Mouse (Mus musculus): ENCODE data around the gene Psmb3. TPM values are rescaled to one million over a fixed set of nuclear protein-coding genes. Genes with fewer than 3 reads are reported as not detected.

The Psmb3 gene
- total and polyA plus RNA-seq, 2 experiments from 2014 or later = 486 to 495 TPM

DNA sequence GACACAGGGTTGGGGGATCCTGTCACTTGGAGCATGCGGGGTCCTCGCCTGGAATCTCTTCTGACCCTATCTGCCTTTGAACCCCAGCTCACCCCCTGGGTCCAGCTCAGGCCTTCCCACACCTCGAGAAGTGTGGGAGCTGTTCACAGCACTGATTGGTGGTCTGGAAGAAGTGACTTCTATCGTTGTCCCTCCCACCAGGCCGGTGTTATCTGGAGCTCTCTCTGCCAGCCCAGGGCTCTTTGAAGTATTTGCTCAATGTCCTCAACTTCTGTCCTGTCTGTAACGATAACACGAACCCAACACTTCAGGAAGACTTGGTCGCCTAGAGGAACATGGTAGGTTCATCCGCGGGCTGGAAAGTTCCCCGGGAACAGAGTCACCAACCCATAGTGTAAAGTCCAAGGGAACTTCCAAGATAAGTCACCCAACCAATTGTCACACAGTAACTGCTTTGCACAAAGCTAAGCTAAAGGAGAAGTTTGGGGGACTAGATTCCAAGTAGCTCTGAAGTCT is 44.4 kb upstream of the Psmb3 start:
- DNase-seq (ENCODE audit: low spot score) (no peak), ATAC-seq (ENCODE audit: insufficient read depth, low read depth) (no peak)
- H3K4me3 ChIP-seq (ENCODE audit: low read depth, low read length) = peak overlapping the region; percentile 64; the same call in 1 of the 2 replicates
- WGBS = 32% methylated on average over 11 of the region's 11 CpGs
- TF ChIP-seq CTCF (IDR thresholded peaks at IDR 0.05; ENCODE audit: low read depth) (no peak), EP300 (IDR thresholded peaks at IDR 0.05; ENCODE audit: low read depth) (no peak)
- no peaks in the 10 kb centered on the region for H3K27me3 ChIP-seq (ENCODE audit: control insufficient read depth, insufficient read depth, low read length)
- no peak overlapping the region for H3K9ac ChIP-seq (replicated peaks; ENCODE audit: low read depth, low read length)
- H3K4me1 ChIP-seq (ENCODE audit: control insufficient read depth, insufficient read depth) = peaks cover 23% of the 10 kb centered on the region
- H3K9me3 ChIP-seq (replicated peaks; ENCODE audit: control insufficient read depth, low read length) = no peaks in the 10 kb centered on the region
- peak overlapping the region; percentile 84 for H3K27ac ChIP-seq (ENCODE audit: low read depth)
- H3K4me2 ChIP-seq (ENCODE audit: low read depth, low read length) = peak overlapping the region; percentile 84
- no peaks in the 10 kb centered on the region for H3K36me3 ChIP-seq (replicated peaks; ENCODE audit: control insufficient read depth, insufficient read depth, low read length)

DNA sequence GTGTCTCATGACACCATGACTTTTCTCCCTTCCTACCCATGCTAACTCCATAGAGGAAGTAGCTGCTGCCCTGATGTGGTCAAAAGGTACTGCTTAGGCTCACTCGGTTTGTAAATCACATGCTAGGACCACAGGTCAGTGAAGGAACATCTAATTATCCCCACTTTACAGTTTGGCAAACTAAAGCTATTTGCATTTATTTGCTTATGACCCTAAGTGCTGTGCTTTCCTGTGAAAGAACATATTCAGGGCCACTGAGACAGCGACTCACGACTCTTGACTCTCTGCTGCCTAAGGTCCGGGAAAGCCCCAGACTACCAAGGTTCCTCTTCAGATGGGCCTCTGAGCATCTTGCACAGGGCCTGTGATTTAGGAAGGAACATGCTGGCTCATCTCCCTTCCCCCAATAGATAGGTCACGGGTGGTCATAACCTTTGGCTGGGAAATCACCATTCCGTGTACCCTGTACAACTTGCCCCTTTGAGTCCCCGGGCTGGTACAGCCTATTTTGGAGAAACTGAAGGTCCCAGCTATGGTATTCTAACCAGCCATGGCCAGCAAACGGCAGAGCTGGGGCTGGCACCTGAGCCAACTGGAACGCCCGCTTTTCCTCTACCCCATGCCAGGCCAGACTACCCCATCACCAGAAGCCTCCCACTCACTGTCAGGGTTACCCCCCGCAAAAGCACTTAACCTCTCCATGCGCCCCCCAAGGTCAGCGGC is 43.8 kb upstream of the Psmb3 start:
- H3K36me3 ChIP-seq (replicated peaks; ENCODE audit: control insufficient read depth, insufficient read depth, low read length) = no peaks in the 10 kb centered on the region
- peaks cover 23% of the 10 kb centered on the region for H3K4me1 ChIP-seq (ENCODE audit: control insufficient read depth, insufficient read depth)
- peak overlapping the region; percentile 84 for H3K4me2 ChIP-seq (ENCODE audit: low read depth, low read length)
- TF ChIP-seq CTCF (IDR thresholded peaks at IDR 0.05; ENCODE audit: low read depth) (no peak), EP300 (IDR thresholded peaks at IDR 0.05; ENCODE audit: low read depth) (no peak)
- H3K27me3 ChIP-seq (ENCODE audit: control insufficient read depth, insufficient read depth, low read length) = no peaks in the 10 kb centered on the region
- no peak for ATAC-seq (ENCODE audit: insufficient read depth, low read depth)
- H3K9ac ChIP-seq (replicated peaks; ENCODE audit: low read depth, low read length) = peak overlapping the region; percentile 72
- 9% methylated on average over 13 of the region's 13 CpGs for WGBS
- peak overlapping the region; percentile 84 for H3K27ac ChIP-seq (ENCODE audit: low read depth)
- H3K4me3 ChIP-seq (ENCODE audit: low read depth, low read length) = peak overlapping the region; percentile 64
- peak; percentile 25 for DNase-seq (ENCODE audit: low spot score)
- H3K9me3 ChIP-seq (replicated peaks; ENCODE audit: control insufficient read depth, low read length) = no peaks in the 10 kb centered on the region

DNA sequence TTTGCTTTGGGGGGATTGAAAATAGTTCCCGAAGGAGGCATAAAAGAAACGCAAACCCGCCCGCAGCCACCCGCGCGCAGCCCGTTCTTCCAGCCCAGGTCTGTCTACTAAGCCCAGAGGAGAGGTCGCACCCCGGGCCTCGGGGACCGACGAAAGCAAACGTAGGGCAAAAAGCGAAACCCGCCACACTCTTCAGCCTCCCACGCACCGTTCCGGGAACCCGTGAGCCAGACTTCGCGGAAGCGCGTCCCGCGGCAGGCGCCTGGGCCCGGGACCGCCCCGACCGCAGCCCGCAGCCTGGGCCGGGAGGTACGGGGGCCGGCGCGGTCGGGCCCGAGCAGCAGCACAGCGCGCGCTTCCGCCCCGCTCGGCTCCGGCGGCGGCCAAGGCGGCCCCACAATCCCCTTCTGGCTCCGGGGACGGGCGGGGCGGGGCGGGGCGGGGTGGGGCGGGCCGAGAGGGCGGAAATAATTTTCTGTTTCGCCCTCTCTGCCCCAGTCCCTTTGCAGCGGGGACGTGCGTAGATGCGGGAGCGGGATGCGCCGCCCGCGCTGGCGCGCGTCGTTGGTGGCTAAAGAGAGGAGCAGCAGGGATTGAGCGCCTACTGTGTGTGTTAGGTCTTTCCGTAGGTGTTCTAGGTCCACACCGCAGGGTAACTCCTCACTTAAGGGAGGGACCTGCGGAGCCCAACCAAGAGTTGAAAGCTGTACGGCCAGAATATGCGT is 43.0 kb upstream of the Psmb3 start:
- Histone ChIP-seq H3K4me1 (ENCODE audit: control insufficient read depth, insufficient read depth) (peaks cover 23% of the 10 kb centered on the region), H3K27ac (ENCODE audit: low read depth) (peak overlapping the region; percentile 84), H3K9ac (replicated peaks; ENCODE audit: low read depth, low read length) (peak overlapping the region; percentile 72), H3K4me3 (ENCODE audit: low read depth, low read length) (peak overlapping the region; percentile 64), H3K36me3 (replicated peaks; ENCODE audit: control insufficient read depth, insufficient read depth, low read length) (no peaks in the 10 kb centered on the region), H3K4me2 (ENCODE audit: low read depth, low read length) (peak overlapping the region; percentile 84), H3K9me3 (replicated peaks; ENCODE audit: control insufficient read depth, low read length) (no peaks in the 10 kb centered on the region), H3K27me3 (ENCODE audit: control insufficient read depth, insufficient read depth, low read length) (no peaks in the 10 kb centered on the region)
- under 1% methylated on average over 64 of the region's 78 CpGs for WGBS
- DNase-seq (ENCODE audit: low spot score) (peak; percentile 80), ATAC-seq (ENCODE audit: insufficient read depth, low read depth) (peak; percentile 85)
- no peak for TF ChIP-seq EP300 (IDR thresholded peaks at IDR 0.05; ENCODE audit: low read depth)
- no peak for TF ChIP-seq CTCF (IDR thresholded peaks at IDR 0.05; ENCODE audit: low read depth)

DNA sequence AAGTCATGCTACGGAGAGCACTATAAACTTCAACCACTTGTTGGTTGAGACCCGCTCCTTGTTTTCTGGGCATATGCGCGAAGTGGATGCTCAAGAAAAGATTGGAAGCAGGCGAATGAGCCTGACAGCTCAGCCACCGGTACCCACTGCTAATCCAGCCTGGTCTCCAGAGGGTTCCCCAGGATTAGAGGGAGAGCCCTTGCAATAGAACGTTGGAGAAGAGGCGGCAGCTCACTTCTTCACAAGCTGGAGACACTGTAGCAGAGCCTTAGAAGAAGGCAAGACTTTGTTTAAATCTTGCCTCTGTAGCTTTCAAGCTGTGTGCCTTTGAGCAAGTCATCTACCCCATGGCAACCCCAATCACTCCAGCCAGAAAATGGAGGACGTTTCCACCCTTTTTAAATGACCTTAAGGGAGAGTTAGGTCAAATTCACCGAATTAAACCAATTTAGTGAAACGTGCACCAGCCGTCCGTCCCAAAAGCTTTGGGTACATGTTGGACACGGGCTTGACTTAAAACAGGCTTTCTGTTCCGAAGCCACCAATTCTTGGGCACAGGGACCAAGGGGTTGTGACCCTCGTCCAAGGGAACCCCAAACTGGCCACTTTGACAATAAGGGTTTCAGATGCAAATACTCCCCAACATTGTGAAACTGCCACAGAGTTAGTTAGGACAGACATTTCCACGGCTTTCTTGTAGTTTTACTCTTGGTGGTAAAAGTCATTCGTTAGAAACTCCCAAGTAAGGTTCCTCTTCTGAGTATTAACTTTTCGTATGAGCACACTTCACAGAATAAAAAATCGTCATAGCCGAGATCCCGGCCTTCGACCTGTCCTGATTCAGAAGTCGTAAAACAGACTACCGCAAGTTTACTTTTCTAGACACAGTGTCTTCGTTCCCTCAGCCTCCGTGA is 42.2 kb upstream of the Psmb3 start:
- no peak for TF ChIP-seq CTCF (IDR thresholded peaks at IDR 0.05; ENCODE audit: low read depth)
- TF ChIP-seq EP300 (IDR thresholded peaks at IDR 0.05; ENCODE audit: low read depth) = no peak
- H3K9me3 ChIP-seq (replicated peaks; ENCODE audit: control insufficient read depth, low read length) = no peaks in the 10 kb centered on the region
- H3K36me3 ChIP-seq (replicated peaks; ENCODE audit: control insufficient read depth, insufficient read depth, low read length) = peaks cover under 1% of the 10 kb centered on the region; the same call in 1 of the 2 replicates
- H3K27ac ChIP-seq (ENCODE audit: low read depth) = peak overlapping the region; percentile 84
- H3K4me2 ChIP-seq (ENCODE audit: low read depth, low read length) = peak overlapping the region; percentile 84
- DNase-seq (ENCODE audit: low spot score) (no peak), ATAC-seq (ENCODE audit: insufficient read depth, low read depth) (no peak)
- peak overlapping the region; percentile 72; the same call in 1 of the 2 replicates for H3K9ac ChIP-seq (replicated peaks; ENCODE audit: low read depth, low read length)
- 10% methylated on average over 27 of the region's 27 CpGs for WGBS
- peak overlapping the region; percentile 64 for H3K4me3 ChIP-seq (ENCODE audit: low read depth, low read length)
- H3K27me3 ChIP-seq (ENCODE audit: control insufficient read depth, insufficient read depth, low read length) = no peaks in the 10 kb centered on the region
- H3K4me1 ChIP-seq (ENCODE audit: control insufficient read depth, insufficient read depth) = peaks cover 23% of the 10 kb centered on the region

DNA sequence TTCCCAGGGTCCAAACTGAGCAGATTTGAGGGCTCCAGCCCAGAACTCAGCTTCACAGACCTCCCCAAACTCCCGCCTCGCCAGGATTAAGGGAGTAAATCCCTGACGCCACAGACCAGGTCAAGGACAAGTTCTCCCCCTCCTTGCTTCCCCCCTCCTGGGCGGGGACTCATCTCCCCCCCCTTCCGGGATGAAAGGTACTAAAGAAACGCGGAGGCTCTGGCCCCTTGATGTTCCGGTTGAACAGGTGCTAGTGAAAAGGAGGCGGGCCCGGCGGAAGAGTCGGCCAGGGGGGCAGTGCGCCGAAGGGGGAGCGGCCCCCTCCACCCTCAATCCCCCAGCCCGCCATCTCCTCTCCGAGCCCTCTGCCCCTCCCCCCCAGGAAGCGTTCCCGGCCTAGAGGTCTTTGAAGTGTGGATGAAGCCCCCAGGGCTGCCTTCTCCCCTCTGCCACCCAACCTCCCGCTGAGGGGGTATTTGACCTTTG is 41.5 kb upstream of the Psmb3 start:
- DNase-seq (ENCODE audit: low spot score) (peak; percentile 55), ATAC-seq (ENCODE audit: insufficient read depth, low read depth) (no peak)
- Histone ChIP-seq H3K9ac (replicated peaks; ENCODE audit: low read depth, low read length) (0 out of 2 replicates have a peak overlapping the region, but pooled peaks have one; percentile 18), H3K4me1 (ENCODE audit: control insufficient read depth, insufficient read depth) (peaks cover 23% of the 10 kb centered on the region), H3K36me3 (replicated peaks; ENCODE audit: control insufficient read depth, insufficient read depth, low read length) (peaks cover 8% of the 10 kb centered on the region), H3K9me3 (replicated peaks; ENCODE audit: control insufficient read depth, low read length) (no peaks in the 10 kb centered on the region), H3K27me3 (ENCODE audit: control insufficient read depth, insufficient read depth, low read length) (no peaks in the 10 kb centered on the region), H3K4me2 (ENCODE audit: low read depth, low read length) (peak overlapping the region; percentile 84), H3K4me3 (ENCODE audit: low read depth, low read length) (peak overlapping the region; percentile 41), H3K27ac (ENCODE audit: low read depth) (peak overlapping the region; percentile 84)
- WGBS = under 1% methylated on average over 16 of the region's 20 CpGs
- TF ChIP-seq EP300 (IDR thresholded peaks at IDR 0.05; ENCODE audit: low read depth) (no peak), CTCF (IDR thresholded peaks at IDR 0.05; ENCODE audit: low read depth) (no peak)

All from heart, postnatal 0 days (tissue).